Mouse (Mus musculus) splenic B cell, adult 2 months (primary cell): Measurements from ENCODE around the gene Rpf2.

Experiments
- DNase-seq: peaks from one replicate; pipeline ENCODE4 v3.0.0-alpha.2; 2011; ENCODE audit warnings: low read depth, low spot score
- H3K27me3 ChIP-seq: 2 replicates; pipeline ENCODE4 v1.6.1; 2012; ENCODE audit warnings: mild to moderate bottlenecking, low read length, moderate library complexity, mixed read lengths; ENCODE audit not compliant: control insufficient read depth, poor library complexity, insufficient read depth, severe bottlenecking
- H3K36me3 ChIP-seq: 2 replicates; pipeline ENCODE4 v1.6.1; 2012; ENCODE audit warnings: mild to moderate bottlenecking, low read length, moderate library complexity, mixed read lengths; ENCODE audit not compliant: control insufficient read depth, poor library complexity, insufficient read depth, severe bottlenecking

Rpf2 gene

GRCm38 (mm10) chr10:40246374-40247165 lies at the start of gene Rpf2:
Rpf2 (minus strand) TSS chr10:40247036.
- Histone ChIP-seq H3K27me3 (no peaks in the 10 kb centered on the region), H3K36me3 (peaks cover 9% of the 10 kb centered on the region)
- DNase-seq, result peak; percentile 88

GRCm38 (mm10) chr10:40292640-40293039 lies 45.8 kb upstream of the Rpf2 start:
- no peak for DNase-seq

GRCm38 (mm10) chr10:40286767-40287166 lies 39.9 kb upstream of the Rpf2 start:
- peaks cover 10% of the 10 kb centered on the region for H3K36me3 ChIP-seq
- H3K27me3 ChIP-seq, result no peaks in the 10 kb centered on the region
- DNase-seq, result peak; percentile 23

More at GRCm38 (mm10) chr10:40292640-40293039, 45.8 kb upstream of the Rpf2 start:
- Histone ChIP-seq H3K36me3 (peaks cover 21% of the 10 kb centered on the region), H3K27me3 (no peaks in the 10 kb centered on the region)

GRCm38 (mm10) chr10:40285571-40285970 lies 38.7 kb upstream of the Rpf2 start:
- DNase-seq, result no peak
- Histone ChIP-seq H3K27me3 (no peaks in the 10 kb centered on the region), H3K36me3 (peaks cover 4% of the 10 kb centered on the region)

GRCm38 (mm10) chr10:40284997-40285396 lies 38.2 kb upstream of the Rpf2 start:
- H3K27me3 ChIP-seq, result no peaks in the 10 kb centered on the region

DNA sequence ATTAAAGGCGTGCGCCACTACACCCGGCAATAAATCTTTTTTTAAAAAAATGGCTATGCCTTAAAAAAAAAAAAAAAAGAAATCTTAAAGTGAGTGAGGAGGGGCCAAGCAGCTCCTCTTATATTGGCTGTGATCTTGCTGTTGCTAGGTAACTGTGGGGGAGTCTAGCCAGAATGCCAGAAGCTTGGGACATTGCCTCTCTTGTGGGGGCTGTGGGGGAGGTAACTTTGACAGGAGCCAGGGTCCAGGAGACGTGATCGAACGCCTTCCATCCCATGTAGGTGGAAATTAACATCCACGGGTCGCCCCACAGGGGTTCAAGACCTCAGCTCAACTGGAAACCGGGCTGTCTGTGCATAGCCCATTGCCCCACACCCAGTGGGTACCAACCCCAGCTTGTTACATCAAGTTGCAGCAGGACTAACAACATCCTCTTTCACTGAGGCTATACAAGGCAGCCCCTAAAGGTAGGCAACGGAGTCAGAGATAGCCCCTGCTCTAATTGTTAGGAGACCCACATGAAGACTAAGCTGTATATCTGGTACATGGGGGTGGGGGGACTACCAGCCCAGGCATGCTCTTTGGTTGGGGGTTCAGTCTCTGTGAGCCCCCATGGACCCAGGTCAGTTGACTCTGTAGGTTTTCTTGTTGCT lies 37.5 kb upstream of the Rpf2 start:
- no peak for DNase-seq
- H3K27me3 ChIP-seq, result no peaks in the 10 kb centered on the region
- H3K36me3 ChIP-seq, result peaks cover 2% of the 10 kb centered on the region; the same call in 1 of the 2 replicates

More at GRCm38 (mm10) chr10:40284997-40285396, 38.2 kb upstream of the Rpf2 start:
- no peak for DNase-seq
- H3K36me3 ChIP-seq, result peaks cover 2% of the 10 kb centered on the region; the same call in 1 of the 2 replicates

GRCm38 (mm10) chr10:40283636-40284035 lies 36.8 kb upstream of the Rpf2 start:
- Histone ChIP-seq H3K27me3 (no peaks in the 10 kb centered on the region), H3K36me3 (peaks cover 2% of the 10 kb centered on the region; the same call in 1 of the 2 replicates)
- DNase-seq, result no peak

DNA sequence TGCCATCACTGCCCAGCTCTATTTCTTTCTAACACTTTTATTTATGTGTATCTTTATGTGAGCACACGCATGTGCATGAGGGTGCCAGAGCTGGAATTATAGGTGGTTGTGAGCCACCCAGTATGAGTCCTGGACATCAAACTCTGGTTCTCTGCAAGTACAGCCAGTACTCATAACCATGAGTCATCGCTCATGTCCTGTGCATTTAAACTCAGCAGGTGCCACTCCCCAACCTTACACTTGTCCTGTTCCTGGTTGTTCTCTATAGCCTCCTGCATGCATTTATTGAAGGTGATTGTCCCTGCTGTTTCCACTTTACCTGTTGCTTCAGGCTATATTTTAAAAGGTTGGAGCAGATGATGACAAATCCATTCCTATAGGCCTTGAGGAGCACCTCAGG lies 34.7 kb upstream of the Rpf2 start:
- Histone ChIP-seq H3K36me3 (peaks cover 2% of the 10 kb centered on the region; the same call in 1 of the 2 replicates), H3K27me3 (no peaks in the 10 kb centered on the region)
- DNase-seq, result no peak

DNA sequence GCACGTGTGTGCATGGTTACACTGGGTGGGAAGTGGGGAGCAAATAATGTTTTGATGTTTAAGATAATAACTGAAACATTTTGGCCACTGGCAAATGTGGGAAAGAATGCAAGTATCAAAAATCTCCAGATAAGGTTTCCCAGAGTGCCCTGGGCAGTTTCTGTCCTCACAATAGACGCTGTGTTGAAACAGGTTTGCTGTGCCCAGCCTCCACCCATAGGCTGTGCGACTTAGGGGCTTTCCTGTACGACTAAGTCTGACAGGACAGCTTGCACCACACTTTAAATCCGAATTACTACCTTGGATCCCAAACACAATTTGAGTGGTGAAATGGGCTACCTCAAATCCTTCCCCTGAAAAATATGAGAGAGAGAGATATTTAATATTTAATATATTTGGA lies 31.5 kb upstream of the Rpf2 start:
- Histone ChIP-seq H3K27me3 (no peaks in the 10 kb centered on the region), H3K36me3 (no peaks in the 10 kb centered on the region)
- DNase-seq, result no peak

- H3K36me3 ChIP-seq, result no peaks in the 10 kb centered on the region
- peak; percentile 43 for DNase-seq
- H3K27me3 ChIP-seq, result no peaks in the 10 kb centered on the region
These were observed 29.2 kb upstream of the Rpf2 start for GRCm38 (mm10) chr10:40275991-40276390.

- Histone ChIP-seq H3K36me3 (no peaks in the 10 kb centered on the region), H3K27me3 (no peaks in the 10 kb centered on the region)
- no peak for DNase-seq
These were observed 27.1 kb upstream of the Rpf2 start for GRCm38 (mm10) chr10:40273938-40274337.

- DNase-seq, result no peak
- Histone ChIP-seq H3K27me3 (no peaks in the 10 kb centered on the region), H3K36me3 (no peaks in the 10 kb centered on the region)
These were observed 24.4 kb upstream of the Rpf2 start for GRCm38 (mm10) chr10:40271216-40271615.

DNA sequence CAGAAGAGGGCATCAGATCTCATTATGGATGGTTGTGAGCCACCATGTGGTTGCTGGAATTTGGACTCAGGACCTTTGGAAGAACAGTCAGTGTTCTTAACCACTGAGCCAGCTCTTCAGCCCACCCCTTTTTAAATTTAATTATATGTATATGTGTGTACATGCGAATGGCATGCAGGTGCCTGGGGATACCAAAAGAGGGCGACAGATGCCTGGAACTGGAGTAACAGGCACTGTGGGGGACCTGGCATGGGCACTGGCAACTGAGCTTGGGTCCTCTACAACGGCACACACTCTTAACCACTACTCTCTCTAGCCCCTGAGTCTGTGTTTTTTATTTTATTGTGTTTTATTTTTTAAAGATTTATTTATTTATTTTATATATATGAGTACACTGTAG lies 18.1 kb upstream of the Rpf2 start:
- Histone ChIP-seq H3K36me3 (no peaks in the 10 kb centered on the region), H3K27me3 (no peaks in the 10 kb centered on the region)
- no peak for DNase-seq

GRCm38 (mm10) chr10:40263691-40264090 lies 16.9 kb upstream of the Rpf2 start:
- Histone ChIP-seq H3K27me3 (no peaks in the 10 kb centered on the region), H3K36me3 (no peaks in the 10 kb centered on the region)
- DNase-seq, result no peak

DNA sequence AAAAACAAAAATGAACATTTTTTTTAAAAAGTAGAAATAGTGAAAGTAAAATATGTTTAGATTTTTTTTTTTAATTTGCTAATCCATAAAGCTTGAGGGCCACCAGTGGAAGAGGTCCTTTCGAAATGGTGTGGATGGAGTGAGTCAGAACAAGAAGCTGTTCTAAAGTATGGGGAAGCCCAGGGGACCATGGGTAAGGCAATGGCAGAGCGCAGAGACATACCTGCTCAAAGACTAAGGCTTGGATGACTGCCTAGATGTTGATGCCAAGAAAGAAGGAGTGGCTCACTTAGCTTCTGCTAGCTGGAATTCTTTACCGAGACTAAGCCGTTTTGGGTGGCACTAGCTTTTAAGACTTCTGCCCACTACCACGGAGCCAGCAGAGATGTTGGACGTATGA lies 15.4 kb upstream of the Rpf2 start:
- no peak for DNase-seq
- Histone ChIP-seq H3K36me3 (no peaks in the 10 kb centered on the region), H3K27me3 (no peaks in the 10 kb centered on the region)
